Mouse (Mus musculus) hindbrain, embryonic 11.5 days (tissue): ENCODE data around the gene Cyp2c70. TPM values are rescaled to one million over a fixed set of nuclear protein-coding genes. Genes with fewer than 3 reads are reported as not detected.
"Not testable (repeated sequence)": the region's sequence is repeated elsewhere in the genome, so short reads cannot be mapped to it uniquely, and the experiment has no call there.

ENCODE experiments used
- ATAC-seq: fragments of 200-750 bp; cut with Nextera tagmentation; 2 replicates; pipeline ENCODE4 v1.8.0; 2017; ENCODE audit warnings: mild to moderate bottlenecking, moderate TSS enrichment, moderate library complexity; ENCODE audit not compliant: low FRiP score
- DNase-seq: peaks from one replicate; pipeline ENCODE4 v3.0.0-alpha.2; 2015; ENCODE audit warnings: low spot score
- H3K27ac ChIP-seq: fragments of 300-500 bp; sonication (generic); 2 replicates; pipeline ENCODE4 v1.5.1; 2014; ENCODE audit warnings: mild to moderate bottlenecking, low read depth, low read length
- H3K27me3 ChIP-seq: fragments of 300-500 bp; sonication (generic); 2 replicates; pipeline ENCODE4 v1.6.1; 2014; ENCODE audit warnings: mild to moderate bottlenecking, low read length, moderate library complexity, mixed read lengths; ENCODE audit not compliant: control insufficient read depth, insufficient read depth
- H3K36me3 ChIP-seq: fragments of 300-500 bp; sonication (generic); 2 replicates; pipeline ENCODE4 v1.6.1; 2014; ENCODE audit warnings: mild to moderate bottlenecking, low read length, moderate library complexity, mixed read lengths; ENCODE audit not compliant: control insufficient read depth, insufficient read depth
- H3K4me1 ChIP-seq: fragments of 300-500 bp; sonication (generic); replicated peaks from 2 replicates; pipeline ENCODE4 v1.6.1; 2014; ENCODE audit warnings: low read length, mixed read lengths; ENCODE audit not compliant: control insufficient read depth, insufficient read depth
- H3K4me2 ChIP-seq: fragments of 300-500 bp; sonication (generic); replicated peaks from 2 replicates; pipeline ENCODE4 v1.6.1; 2014; ENCODE audit warnings: mild to moderate bottlenecking, low read depth, low read length
- H3K4me3 ChIP-seq: fragments of 300-500 bp; sonication (generic); 2 replicates; pipeline ENCODE4 v1.5.1; 2014; ENCODE audit warnings: low read depth, low read length
- H3K9ac ChIP-seq: fragments of 300-500 bp; sonication (generic); 2 replicates; pipeline ENCODE4 v1.6.1; 2014; ENCODE audit warnings: low read depth, low read length
- H3K9me3 ChIP-seq: fragments of 300-500 bp; sonication (generic); 2 replicates; pipeline ENCODE4 v1.6.1; 2016; ENCODE audit warnings: low read length; ENCODE audit not compliant: control insufficient read depth
- WGBS: fragments of 180-500 bp; shearing (Covaris S2); extraction: QIAGEN DNeasy Blood & Tissue Kit; methylation state at CpG from one replicate; pipeline ENCODE4 v1.1.7; 2014; 5-methylcytosine and 5-hydroxymethylcytosine counted together
- polyA plus RNA-seq: library from polyadenylated mRNA; unstranded; fragments of >200 nt; fragmentation: Nextera tagmentation; extraction: Ambion mirVana; gene quantifications from 2 replicates; pipeline ENCODE4 v1.2.1, GENCODE M21; 2014

Gene Cyp2c70
- polyA plus RNA-seq, 1 experiment from 2014 or later, result not detected

DNA sequence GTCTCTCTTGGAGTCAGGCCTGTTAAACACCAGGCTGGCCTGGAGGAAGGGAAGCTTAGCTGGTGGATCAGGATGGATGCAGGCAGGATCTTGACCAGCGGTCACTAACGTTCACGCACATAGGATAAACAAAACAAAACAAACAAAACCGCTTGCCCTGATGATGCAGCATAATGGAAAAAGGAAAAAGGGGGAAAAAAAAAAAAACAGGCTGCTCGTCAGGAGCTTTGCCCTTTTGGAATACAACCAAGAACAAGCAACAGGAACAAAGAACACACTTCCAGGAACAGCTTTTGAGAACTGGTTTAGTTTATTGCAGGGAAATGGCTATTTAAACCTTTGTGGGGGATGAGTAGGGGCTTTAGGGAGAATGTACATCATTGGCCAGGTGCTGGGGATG, 33.7 kb upstream of the Cyp2c70 start:
- H3K27ac ChIP-seq, result no peak overlapping the region
- H3K27me3 ChIP-seq, result no peaks in the 10 kb centered on the region
- no peaks in the 10 kb centered on the region for H3K9me3 ChIP-seq
- no peak overlapping the region for H3K9ac ChIP-seq
- H3K4me1 ChIP-seq, result no peaks in the 10 kb centered on the region
- no peak for DNase-seq
- 91% methylated on average over 5 of the region's 5 CpGs for WGBS
- H3K36me3 ChIP-seq, result no peaks in the 10 kb centered on the region
- H3K4me3 ChIP-seq, result no peak overlapping the region
- ATAC-seq, result no peak
- no peak overlapping the region for H3K4me2 ChIP-seq

GRCm38 (mm10) chr19:40202947-40203346, 15.8 kb upstream of the Cyp2c70 start:
- not testable (repeated sequence) for H3K27me3 ChIP-seq, H3K4me2 ChIP-seq, H3K36me3 ChIP-seq, H3K4me3 ChIP-seq, ATAC-seq, DNase-seq, H3K9me3 ChIP-seq, H3K9ac ChIP-seq, H3K4me1 ChIP-seq, H3K27ac ChIP-seq
- 44% methylated on average over 4 of the region's 4 CpGs for WGBS

- no peak for DNase-seq
- 98% methylated on average over 10 of the region's 10 CpGs for WGBS
- Histone ChIP-seq H3K27ac (no peak overlapping the region), H3K4me2 (no peak overlapping the region), H3K4me1 (no peaks in the 10 kb centered on the region), H3K27me3 (no peaks in the 10 kb centered on the region), H3K4me3 (no peak overlapping the region), H3K9ac (no peak overlapping the region), H3K36me3 (no peaks in the 10 kb centered on the region), H3K9me3 (no peaks in the 10 kb centered on the region)
- ATAC-seq, result no peak
Observed at GRCm38 (mm10) chr19:40190596-40190995, 3.5 kb upstream of the Cyp2c70 start.

DNA sequence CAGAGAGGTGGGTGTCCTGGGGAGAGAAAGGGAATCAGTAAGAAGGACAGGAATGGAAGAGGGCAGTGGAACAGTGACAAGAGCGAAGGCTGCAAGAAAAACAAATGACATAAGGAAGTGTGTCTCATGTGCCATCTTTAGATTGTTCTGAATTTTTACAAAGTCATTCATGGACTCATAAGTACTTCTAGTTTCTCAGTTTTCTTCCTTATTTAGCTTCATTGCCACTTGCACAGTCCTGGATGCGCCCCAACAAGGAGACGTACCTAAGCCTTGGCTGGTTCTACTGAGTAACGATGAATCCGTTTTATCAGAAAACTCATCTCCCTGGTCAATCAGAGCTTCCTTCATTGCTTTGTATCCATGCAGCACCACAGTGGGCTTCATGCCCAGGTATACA, 3.5 kb downstream of the Cyp2c70 start:
- 92% methylated on average over 5 of the region's 5 CpGs for WGBS
- Histone ChIP-seq H3K4me3 (no peak overlapping the region), H3K36me3 (no peaks in the 10 kb centered on the region), H3K9me3 (no peaks in the 10 kb centered on the region), H3K27ac (no peak overlapping the region), H3K4me2 (no peak overlapping the region), H3K9ac (no peak overlapping the region), H3K4me1 (no peaks in the 10 kb centered on the region), H3K27me3 (no peaks in the 10 kb centered on the region)
- DNase-seq (no peak), ATAC-seq (no peak)

- 81% methylated on average over 4 of the region's 4 CpGs for WGBS
- Histone ChIP-seq H3K36me3 (no peaks in the 10 kb centered on the region), H3K27ac (no peak overlapping the region), H3K4me1 (no peaks in the 10 kb centered on the region), H3K4me2 (no peak overlapping the region), H3K9me3 (no peaks in the 10 kb centered on the region), H3K27me3 (no peaks in the 10 kb centered on the region), H3K9ac (no peak overlapping the region), H3K4me3 (no peak overlapping the region)
- ATAC-seq (no peak), DNase-seq (no peak)
Observed at GRCm38 (mm10) chr19:40178311-40178710, 8.8 kb downstream of the Cyp2c70 start.

GRCm38 (mm10) chr19:40168391-40168790, 18.7 kb downstream of the Cyp2c70 start:
- H3K9me3 ChIP-seq, DNase-seq, H3K36me3 ChIP-seq, H3K27me3 ChIP-seq, H3K4me3 ChIP-seq, H3K27ac ChIP-seq, H3K4me2 ChIP-seq, H3K4me1 ChIP-seq, ATAC-seq, H3K9ac ChIP-seq: not testable (repeated sequence)
- WGBS, result 88% methylated on average over 4 of the region's 4 CpGs

- H3K4me2 ChIP-seq, H3K4me1 ChIP-seq, H3K27me3 ChIP-seq, H3K9me3 ChIP-seq, ATAC-seq, H3K9ac ChIP-seq, DNase-seq, H3K36me3 ChIP-seq, H3K27ac ChIP-seq, H3K4me3 ChIP-seq: not testable (repeated sequence)
- 39% methylated on average over 2 of the region's 2 CpGs for WGBS
Observed at GRCm38 (mm10) chr19:40126996-40127395, 60.1 kb downstream of the Cyp2c70 start.

GRCm38 (mm10) chr19:40125165-40125564, 62.0 kb downstream of the Cyp2c70 start:
- H3K4me2 ChIP-seq, H3K36me3 ChIP-seq, H3K27ac ChIP-seq, DNase-seq, ATAC-seq, H3K9ac ChIP-seq, H3K4me1 ChIP-seq, H3K27me3 ChIP-seq, H3K9me3 ChIP-seq, H3K4me3 ChIP-seq: not testable (repeated sequence)
- WGBS, result 81% methylated on average over 3 of the region's 3 CpGs

- not testable (repeated sequence) for DNase-seq, H3K4me3 ChIP-seq, H3K36me3 ChIP-seq, H3K9ac ChIP-seq, H3K4me1 ChIP-seq, ATAC-seq, H3K27me3 ChIP-seq, H3K27ac ChIP-seq, H3K4me2 ChIP-seq, H3K9me3 ChIP-seq
- WGBS, result 78% methylated on average over 13 of the region's 13 CpGs
Observed at GRCm38 (mm10) chr19:40119624-40120023, 67.5 kb downstream of the Cyp2c70 start.
